Comparison of ENCODE assay signal across 8 mouse cellular contexts in genomic region chr2:33869689-33870343, GRCm38 (mm10). TPM values are rescaled to one million over a fixed set of nuclear protein-coding genes. Genes with fewer than 3 reads are reported as not detected.
DNase-seq lines count a peak whose midpoint lies in the region; ATAC-seq and TF ChIP-seq lines count a peak whose summit lies in the region.

No protein-coding gene starts in this region.

- intact Hi-C loops in left cerebral cortex, postnatal 14 days (cut with DNase I) = no loop called here

- H3K4me3 ChIP-seq in kidney, postnatal 0 days (replicated peaks; ENCODE audit: low read depth, low read length) = no peak overlapping the region
- no peak overlapping the region for H3K4me3 ChIP-seq in hindbrain, embryonic 13.5 days

- H3K9me3 ChIP-seq in kidney, postnatal 0 days (replicated peaks; ENCODE audit: low read length) = no peaks in the 10 kb centered on the region
- H3K9me3 ChIP-seq in hindbrain, embryonic 13.5 days = 0 out of 2 replicates have a peak, but pooled peaks cover 5% of the 10 kb centered on the region

- peak overlapping the region; percentile 80 for H3K27ac ChIP-seq in kidney, postnatal 0 days
- peak overlapping the region; percentile 66 for H3K27ac ChIP-seq in hindbrain, embryonic 13.5 days

- peaks cover 6% of the 10 kb centered on the region; the same call in 1 of the 2 replicates for H3K36me3 ChIP-seq in kidney, postnatal 0 days (ENCODE audit: insufficient read depth, low read length)
- H3K36me3 ChIP-seq in hindbrain, embryonic 13.5 days = peaks cover 41% of the 10 kb centered on the region

- no peaks in the 10 kb centered on the region for H3K27me3 ChIP-seq in kidney, postnatal 0 days (ENCODE audit: insufficient read depth, low read length)
- no peaks in the 10 kb centered on the region for H3K27me3 ChIP-seq in hindbrain, embryonic 13.5 days

- ATAC-seq in kidney, postnatal 0 days (replicated peaks; ENCODE audit: low FRiP score, low read depth) = no peak
- ATAC-seq in common myeloid progenitor, adult 5-6 weeks (replicated peaks; ENCODE audit: low read depth, poor library complexity, severe bottlenecking) = peak; percentile 42; the same call in 1 of the 2 replicates
- ATAC-seq in hindbrain, embryonic 13.5 days (ENCODE audit: low FRiP score) = no peak
- ATAC-seq in megakaryocyte-erythroid progenitor cell, adult 5-6 weeks (replicated peaks; ENCODE audit: low FRiP score, low TSS enrichment, poor library complexity, severe bottlenecking) = peak; percentile 77

- WGBS in kidney, postnatal 0 days = 50% methylated on average over 10 of the region's 10 CpGs
- 80% methylated on average over 10 of the region's 10 CpGs for WGBS in hindbrain, embryonic 13.5 days

- no peak for TF ChIP-seq CTCF in kidney, postnatal 0 days (IDR thresholded peaks at IDR 0.05; ENCODE audit: low read depth)

- H3K4me1 ChIP-seq in kidney, postnatal 0 days (replicated peaks; ENCODE audit: insufficient read depth, low read length) = peaks cover 46% of the 10 kb centered on the region
- peaks cover 53% of the 10 kb centered on the region for H3K4me1 ChIP-seq in hindbrain, embryonic 13.5 days (replicated peaks)

- no peak for DNase-seq in kidney, postnatal 0 days (ENCODE audit: low spot score)
- no peak for DNase-seq in kidney, postnatal 36 days
- DNase-seq in right cerebral cortex, adult 18-20 months = no peak
- no peak for DNase-seq in right cerebral cortex, postnatal 4 days
- DNase-seq in left cerebral cortex, postnatal 14 days (ENCODE audit: low spot score in 2 of 2) = no peak

- H3K4me2 ChIP-seq in kidney, postnatal 0 days (ENCODE audit: low read length) = no peak overlapping the region
- H3K4me2 ChIP-seq in hindbrain, embryonic 13.5 days = no peak overlapping the region

- H3K9ac ChIP-seq in kidney, postnatal 0 days (ENCODE audit: low read depth, low read length) = no peak overlapping the region
- no peak overlapping the region for H3K9ac ChIP-seq in hindbrain, embryonic 13.5 days

RNA-seq across cellular contexts. Expression of gene Mvb12b, which starts 17.9 kb away (rescaled TPM):
- 19.8 and 24.0 TPM in 2 replicates for polyA plus RNA-seq in kidney, postnatal 0 days (2015; fragmentation: Nextera tagmentation; extraction: Ambion mirVana)
- total RNA-seq in common myeloid progenitor, adult 5-6 weeks (2017) = 19.5 and 25.3 TPM in 2 replicates
- 60.9 and 65.0 TPM in 2 replicates for polyA plus RNA-seq in hindbrain, embryonic 13.5 days (2015; fragmentation: Nextera tagmentation; extraction: Ambion mirVana)
- total RNA-seq in megakaryocyte-erythroid progenitor cell, adult 5-6 weeks (2014; fragmentation: Nextera tagmentation) = 43.6 and 57.1 TPM in 2 replicates
- total RNA-seq in megakaryocyte-erythroid progenitor cell, adult 5-6 weeks (2017) = 11.3 and 15.2 TPM in 2 replicates
- 10 to 100 TPM; 91.3 to 97.1 TPM for total RNA-seq in left cerebral cortex, postnatal 14 days (2021)

Comparison
In these comparisons a context has a peak if more than half of its experiments do, and no peak if none do; other contexts are left out.
1. ATAC-seq: peak in common myeloid progenitor, adult 5-6 weeks (single experiment) and megakaryocyte-erythroid progenitor cell, adult 5-6 weeks (single experiment); none in kidney, postnatal 0 days (single experiment) and hindbrain, embryonic 13.5 days (single experiment).